Mouse (Mus musculus) MEL (cell line): Measurements from ENCODE around the gene Dynlt1f. TPM values are rescaled to one million over a fixed set of nuclear protein-coding genes. Genes with fewer than 3 reads are reported as not detected.
"Not testable (repeated sequence)": the region's sequence is repeated elsewhere in the genome, so short reads cannot be mapped to it uniquely, and the experiment has no call there.

Source experiments
- DNase-seq: peaks from one replicate; pipeline ENCODE4 v3.0.0; 2011; ENCODE audit warnings: low read depth, low spot score
- H3K27ac ChIP-seq: 2 replicates; pipeline ENCODE4 v1.5.1; 2012; ENCODE audit warnings: low read depth, mild to moderate bottlenecking, control low read depth, low read length, moderate library complexity; ENCODE audit not compliant: control insufficient read depth
- H3K27me3 ChIP-seq, 2 experiments: fragments of 150-350 bp in 1 of 2; sonication (generic) in 1 of 2; 2 replicates each; pipeline ENCODE4 v1.6.1; 2012; ENCODE audit warnings: low read length in 2 of 2, mild to moderate bottlenecking in 2 of 2, improper control_type of control experiment in 1 of 2, moderate library complexity in 1 of 2; ENCODE audit not compliant: insufficient read depth in 2 of 2, control insufficient read depth in 1 of 2
- H3K36me3 ChIP-seq, 2 experiments: 2 replicates each; pipeline ENCODE4 v1.6.1; 2012 to 2014; ENCODE audit warnings: low read length in 2 of 2, improper control_type of control experiment in 1 of 2, inconsistent platforms in 1 of 2, mild to moderate bottlenecking in 1 of 2; ENCODE audit not compliant: insufficient read depth in 2 of 2, control insufficient read depth in 1 of 2
- H3K4me1 ChIP-seq, 2 experiments: fragments of 150-350 bp in 1 of 2; sonication (generic) in 1 of 2; 2 replicates each; pipeline ENCODE4 v1.6.1; 2012; ENCODE audit warnings: low read length in 2 of 2, improper control_type of control experiment in 1 of 2, mild to moderate bottlenecking in 1 of 2; ENCODE audit not compliant: insufficient read depth in 2 of 2, control insufficient read depth in 1 of 2
- H3K4me3 ChIP-seq, 2 experiments: fragments of 150-350 bp in 1 of 2; sonication (generic) in 1 of 2; 2 replicates each; pipeline ENCODE4 v1.5.1; 2012; ENCODE audit warnings: low read depth in 2 of 2, low read length in 2 of 2, mild to moderate bottlenecking in 2 of 2, moderate library complexity in 2 of 2, control low read depth in 1 of 2, improper control_type of control experiment in 1 of 2; ENCODE audit not compliant: control insufficient read depth in 1 of 2, insufficient read depth in 1 of 2
- H3K79me2 ChIP-seq: 2 replicates; pipeline ENCODE4 v1.6.1; 2012; ENCODE audit warnings: mild to moderate bottlenecking, low read length, moderate library complexity; ENCODE audit not compliant: control insufficient read depth, poor library complexity, insufficient read depth
- H3K9ac ChIP-seq: 2 replicates; pipeline ENCODE4 v1.6.1; 2012; ENCODE audit warnings: low read depth, mild to moderate bottlenecking, control low read depth, low read length, moderate library complexity; ENCODE audit not compliant: control insufficient read depth, poor library complexity, severe bottlenecking
- H3K9me3 ChIP-seq: fragments of 150-350 bp; sonication (generic); replicated peaks from 2 replicates; pipeline ENCODE4 v1.6.1; 2012; ENCODE audit warnings: mild to moderate bottlenecking, low read length, improper control_type of control experiment, moderate library complexity; ENCODE audit not compliant: insufficient read depth
- CTCF ChIP-seq, 3 experiments: IDR thresholded peaks in 2 of 3; conservative IDR thresholded peaks in 1 of 3; 2 replicates each; pipeline ENCODE4 v1.5.1; 2011 to 2012; ENCODE audit warnings: low read length in 3 of 3, low read depth in 2 of 3, mild to moderate bottlenecking in 2 of 3, improper control_type of control experiment in 1 of 3, inconsistent platforms in 1 of 3, mixed read lengths in 1 of 3, moderate library complexity in 1 of 3; ENCODE audit not compliant: control insufficient read depth in 1 of 3, insufficient read depth in 1 of 3, poor library complexity in 1 of 3, severe bottlenecking in 1 of 3
- EP300 ChIP-seq, 2 experiments: IDR thresholded peaks; 2 replicates each; pipeline ENCODE4 v1.6.1; 2011; ENCODE audit warnings: improper control_type of control experiment in 2 of 2, low read length in 2 of 2, low read depth in 1 of 2, mild to moderate bottlenecking in 1 of 2
- GATA1 ChIP-seq: IDR thresholded peaks from 2 replicates; pipeline ENCODE4 v1.6.1; 2011; ENCODE audit warnings: low read depth, low read length, improper control_type of control experiment
- RAD21 ChIP-seq: IDR thresholded peaks from 2 replicates; pipeline ENCODE4 v1.6.1; 2011; ENCODE audit warnings: mild to moderate bottlenecking, low read depth, low read length, improper control_type of control experiment
- SMC3 ChIP-seq: IDR thresholded peaks from 2 replicates; pipeline ENCODE4 v1.6.1; 2011; ENCODE audit warnings: low read depth, low read length, improper control_type of control experiment
- ZC3H11A ChIP-seq: IDR thresholded peaks from 2 replicates; pipeline ENCODE4 v1.6.1; 2012; ENCODE audit warnings: low read depth, mild to moderate bottlenecking, inconsistent platforms, low read length, improper control_type of control experiment
- polyA plus RNA-seq, 2 experiments: library from polyadenylated mRNA; stranded (reverse) in 1 of 2; unstranded in 1 of 2; fragments of >175 nt in 1 of 2; fragments of >200 nt in 1 of 2; gene quantifications; 2 replicates each; pipeline versions ENCODE4 v1.2.1 to v1.2.4; 2012; ENCODE audit warnings: low replicate concordance in 2 of 2, low read depth in 1 of 2; ENCODE audit not compliant: insufficient read length in 2 of 2, insufficient read depth in 1 of 2, missing spikeins in 1 of 2
- total RNA-seq: library from RNA; depleted of rRNA; stranded (reverse); fragments of 300-350 nt; gene quantifications from 2 replicates; pipeline ENCODE4 v1.2.3, GENCODE M21; 2012

Gene Dynlt1f
- total and polyA plus RNA-seq, 3 experiments = 108 to 148 TPM; not detected in 1

DNA sequence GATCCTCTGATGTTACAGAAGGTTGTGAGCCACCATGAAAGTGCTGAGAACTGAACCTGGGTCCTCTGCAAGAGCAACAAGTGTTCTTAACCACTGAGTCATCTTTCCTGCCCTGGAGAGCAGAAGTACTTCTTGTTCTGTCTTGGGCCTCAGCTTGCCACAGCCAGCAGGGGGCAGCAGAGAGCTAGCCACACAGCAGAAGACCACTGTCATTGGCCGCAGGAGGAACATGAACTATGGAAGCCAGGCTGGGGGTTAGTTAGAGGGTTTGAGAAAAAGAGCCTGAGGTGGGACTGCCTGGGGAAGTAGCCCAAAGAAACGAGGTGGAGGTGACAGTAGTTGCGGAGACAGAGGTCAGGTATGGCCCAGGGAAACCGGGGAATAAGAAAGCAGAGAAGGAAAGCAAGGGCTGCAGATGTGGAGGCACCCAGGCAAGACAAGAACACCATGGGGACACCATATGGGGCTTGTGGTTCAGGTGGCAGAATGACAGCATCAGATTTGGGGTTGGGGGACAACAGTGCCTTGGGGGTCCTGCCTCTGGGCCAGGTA is 41.6 kb upstream of the Dynlt1f start:
- not testable (repeated sequence) for H3K27me3 ChIP-seq, H3K79me2 ChIP-seq, H3K9ac ChIP-seq, H3K4me3 ChIP-seq, H3K9me3 ChIP-seq, H3K27ac ChIP-seq, H3K36me3 ChIP-seq
- H3K4me1 ChIP-seq = peaks cover 0 to 11% of the 10 kb centered on the region in 2 experiments; a peak in 2 of 4 replicates
- TF ChIP-seq RAD21 (peak; percentile 37), SMC3 (peak; percentile 58), CTCF (IDR thresholded peaks at IDR 0.05 in 2 of 3, conservative IDR thresholded peaks at IDR 0.05 in 1 of 3; ENCODE audit: control insufficient read depth in 1 of 3, insufficient read depth in 1 of 3, low read depth in 2 of 3, low read length in 3 of 3, poor library complexity in 1 of 3, severe bottlenecking in 1 of 3) (peak; percentile 33 to 66 (median 44); a peak in 5 of 6 replicates)
- peak; percentile 94 for DNase-seq

DNA sequence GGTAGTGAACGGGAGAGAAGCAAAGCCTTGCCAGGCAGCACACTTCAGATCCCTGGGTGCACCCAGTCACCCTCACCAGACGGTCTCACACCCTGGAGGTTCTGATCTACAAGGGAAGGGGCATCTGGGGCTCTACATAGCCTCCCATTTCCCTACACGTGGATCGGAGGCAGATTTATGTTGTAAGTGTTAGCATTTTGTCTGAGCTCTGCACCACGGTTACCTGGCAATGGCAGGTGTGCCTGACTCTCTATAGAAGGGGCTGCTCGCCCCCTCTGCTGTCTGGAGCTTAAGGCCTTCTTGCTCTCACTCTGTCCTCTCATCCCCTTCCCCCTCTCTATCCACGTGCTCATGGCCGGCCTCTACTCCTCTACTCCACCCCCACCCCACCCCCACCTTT is 40.8 kb upstream of the Dynlt1f start:
- not testable (repeated sequence) for H3K36me3 ChIP-seq, H3K9ac ChIP-seq, H3K27me3 ChIP-seq, H3K79me2 ChIP-seq, H3K4me3 ChIP-seq, H3K27ac ChIP-seq, H3K9me3 ChIP-seq
- H3K4me1 ChIP-seq = peaks cover 0 to 13% of the 10 kb centered on the region in 2 experiments; a peak in 2 of 4 replicates
- peak; percentile 23 for DNase-seq

DNA sequence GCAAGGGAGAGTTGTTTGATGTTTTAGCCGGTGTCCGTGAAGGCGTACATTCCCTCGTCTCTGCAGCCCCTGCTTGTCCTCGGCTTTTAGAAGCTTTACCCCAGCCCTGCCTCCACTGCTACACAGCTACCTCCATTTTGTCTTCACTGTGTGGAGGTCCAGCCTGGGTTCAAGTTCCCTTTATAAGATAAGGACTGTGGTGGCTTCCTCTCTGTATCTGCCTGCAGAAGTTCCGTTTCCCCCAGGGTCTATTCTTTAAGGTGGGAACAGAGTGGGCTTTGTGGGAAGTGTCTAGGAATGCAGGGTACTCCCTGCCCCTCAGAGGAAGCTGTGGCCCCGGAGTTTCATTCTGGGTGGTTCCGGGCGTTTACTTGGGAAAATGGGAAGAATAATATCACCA is 40.0 kb upstream of the Dynlt1f start:
- Histone ChIP-seq H3K4me1 (peaks cover 0 to 13% of the 10 kb centered on the region in 2 experiments; a peak in 2 of 4 replicates), H3K27ac (peak overlapping the region; percentile 45; the same call in 1 of the 2 replicates)
- not testable (repeated sequence) for H3K79me2 ChIP-seq, H3K36me3 ChIP-seq
- peak; percentile 43 for DNase-seq
- peak; percentile 45; the same call in 1 of the 2 replicates for TF ChIP-seq GATA1
- 0 out of 4 replicates have a peak, but pooled peaks of 1 of the 2 experiments have one; percentile 24 for TF ChIP-seq EP300 (IDR thresholded peaks at IDR 0.05; ENCODE audit: low read depth in 1 of 2, low read length in 2 of 2)
- TF ChIP-seq, all 39 proteins: peak for 2; not testable (repeated sequence) for 37
- not testable (repeated sequence) for H3K9me3 ChIP-seq, H3K27me3 ChIP-seq, H3K9ac ChIP-seq
- H3K4me3 ChIP-seq = peak overlapping the region; percentile 21 to 25; a peak in 2 of 4 replicates

- peaks cover 0 to 12% of the 10 kb centered on the region in 2 experiments; a peak in 2 of 4 replicates for H3K4me1 ChIP-seq
- not testable (repeated sequence) for H3K9me3 ChIP-seq, H3K79me2 ChIP-seq, H3K27ac ChIP-seq, H3K27me3 ChIP-seq, H3K9ac ChIP-seq, H3K36me3 ChIP-seq, H3K4me3 ChIP-seq
- peak; percentile 82 for DNase-seq
- TF ChIP-seq ZC3H11A (peak; percentile 63), SMC3 (peak; percentile 68), CTCF (IDR thresholded peaks at IDR 0.05 in 2 of 3, conservative IDR thresholded peaks at IDR 0.05 in 1 of 3; ENCODE audit: control insufficient read depth in 1 of 3, insufficient read depth in 1 of 3, low read depth in 2 of 3, low read length in 3 of 3, poor library complexity in 1 of 3, severe bottlenecking in 1 of 3) (peak; percentile 51 to 75 (median 60)), RAD21 (peak; percentile 61)
Measured at GRCm38 (mm10) chr17:6691596-6691995, 35.9 kb upstream of the Dynlt1f start.

DNA sequence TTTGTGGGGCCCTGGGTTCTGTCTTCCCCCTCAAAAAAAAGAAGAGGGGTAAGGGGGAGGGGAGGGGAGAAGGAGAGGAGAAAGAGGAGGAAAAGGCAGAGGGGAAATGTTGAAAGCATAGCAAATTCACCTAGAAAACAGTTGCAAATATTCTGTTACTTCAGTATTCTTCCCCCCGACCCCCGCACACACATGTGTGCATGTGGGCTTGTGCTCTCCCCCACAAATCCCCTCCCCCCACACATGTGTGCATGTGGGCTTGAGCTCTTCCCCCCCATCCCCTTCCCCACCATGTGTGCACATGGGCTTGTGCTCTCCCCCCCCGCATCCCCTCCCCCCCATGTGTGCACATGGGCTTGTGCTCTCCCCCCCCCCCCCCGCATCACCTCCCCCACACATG is 33.6 kb upstream of the Dynlt1f start:
- not testable (repeated sequence) for H3K36me3 ChIP-seq, H3K27me3 ChIP-seq, DNase-seq, H3K79me2 ChIP-seq, H3K27ac ChIP-seq, H3K4me1 ChIP-seq, H3K9ac ChIP-seq, H3K9me3 ChIP-seq, H3K4me3 ChIP-seq

- H3K36me3 ChIP-seq, H3K27me3 ChIP-seq, H3K4me1 ChIP-seq, H3K79me2 ChIP-seq, H3K27ac ChIP-seq, H3K9ac ChIP-seq, DNase-seq, H3K4me3 ChIP-seq, H3K9me3 ChIP-seq: not testable (repeated sequence)
Measured at GRCm38 (mm10) chr17:6686299-6686971, 30.7 kb upstream of the Dynlt1f start.
